Mouse (Mus musculus) embryo, embryonic 11.5 days (tissue): ENCODE measurements around the gene Gmeb1.

Experiments used
- DNase-seq: peaks from one replicate; pipeline ENCODE4 v3.0.0-alpha.2; 2012; ENCODE audit warnings: low read depth, low spot score

Gmeb1 gene

DNA sequence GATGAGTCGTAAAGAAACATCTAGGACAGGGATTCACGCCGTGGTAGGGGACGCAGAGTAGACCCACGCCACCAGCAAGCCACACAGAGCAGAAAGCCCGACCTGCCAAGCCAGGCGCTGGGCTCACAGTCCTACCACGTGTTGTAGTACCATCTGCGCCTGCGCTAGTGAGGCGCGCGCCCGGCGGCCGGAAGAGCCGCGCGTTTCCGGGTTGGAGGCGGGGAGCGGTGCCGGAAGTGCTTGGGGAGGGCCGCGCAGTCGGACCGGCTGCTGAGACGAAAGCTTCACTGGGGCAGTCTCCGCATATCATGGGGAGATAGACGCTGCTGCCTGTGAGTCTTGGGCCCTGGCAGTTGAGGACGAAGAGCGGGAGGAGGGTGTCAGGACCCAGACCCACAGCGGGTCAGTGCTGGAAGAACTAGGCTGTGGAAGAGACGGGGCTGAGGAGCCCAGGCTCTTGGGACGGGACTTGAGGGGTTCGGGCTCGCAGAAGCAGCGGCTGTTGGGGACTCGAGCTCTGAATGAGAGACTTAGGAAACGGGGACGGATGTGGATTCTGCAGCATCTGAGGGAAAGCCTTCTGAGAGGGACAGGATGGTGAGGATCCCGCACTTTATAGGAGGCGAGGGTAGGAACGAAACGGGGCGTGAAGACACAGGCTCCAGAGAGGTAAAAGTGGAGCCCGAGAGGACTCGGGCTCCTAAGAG, 12.9 kb upstream of the Gmeb1 start, which contains the start of gene Taf12:
TSS of gene Taf12 (plus strand) at position 220 of the 707 bp plus-strand sequence.
- DNase-seq, result peak; percentile 91

DNA sequence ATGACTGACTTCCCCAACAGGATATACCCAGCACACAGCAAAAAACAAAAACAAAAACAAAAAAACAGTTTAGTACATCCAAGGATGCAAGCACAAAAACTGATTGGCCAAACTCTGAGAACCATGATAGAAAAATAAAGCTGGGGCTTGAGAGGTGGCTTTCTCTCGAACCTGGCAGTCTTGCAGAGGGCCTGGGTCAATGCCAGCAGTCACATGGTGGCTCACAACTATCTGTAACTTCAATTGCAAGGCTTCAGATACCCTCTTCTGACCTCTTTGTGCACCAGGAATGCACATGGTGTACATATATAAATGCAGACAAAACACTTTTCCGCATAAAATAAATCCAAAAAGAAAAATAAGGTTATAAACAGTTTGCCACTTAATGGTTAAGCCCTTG, 11.8 kb upstream of the Gmeb1 start:
- no peak for DNase-seq

DNA sequence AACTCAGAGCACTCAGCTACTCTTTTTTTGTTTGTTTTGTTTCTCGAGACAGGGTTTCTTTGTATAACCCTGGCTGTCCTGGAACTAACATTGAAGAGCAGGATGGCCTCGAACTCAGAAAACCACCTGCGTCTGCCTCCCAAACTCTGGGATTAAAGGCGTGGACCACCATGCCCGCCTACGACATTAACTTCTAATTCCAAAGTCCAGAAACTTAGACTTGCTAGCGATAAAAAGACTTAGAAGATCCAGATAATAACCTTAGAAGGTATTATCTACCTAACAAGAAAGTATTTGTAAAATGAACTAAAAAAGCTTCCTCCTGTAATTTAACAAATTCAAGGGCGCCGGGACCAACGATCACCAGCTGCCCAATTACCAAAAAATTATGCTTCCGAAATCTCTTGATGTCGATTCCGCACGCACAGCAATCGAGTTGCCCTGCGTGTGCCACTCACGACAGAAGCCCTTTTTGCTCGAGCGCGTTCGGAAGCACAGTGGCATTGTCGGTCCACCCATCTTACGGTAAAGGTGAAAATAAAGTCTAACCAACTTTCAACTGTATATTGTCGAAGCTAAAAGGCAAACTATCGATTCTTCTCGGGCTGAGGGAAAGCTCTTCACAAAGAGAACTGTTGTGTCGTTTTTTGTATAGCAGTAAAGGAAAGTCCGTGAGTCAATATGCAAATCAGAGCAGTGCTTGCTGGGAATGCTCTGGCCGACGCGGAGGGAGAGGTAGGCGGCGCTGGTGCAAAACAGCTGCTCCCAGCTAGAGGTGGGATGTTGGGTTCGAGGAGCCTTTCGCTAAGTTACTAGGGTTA, 8.5 kb upstream of the Gmeb1 start:
- peak; percentile 89 for DNase-seq

GRCm38 (mm10) chr4:132268871-132269739, 7.7 kb upstream of the Gmeb1 start:
- DNase-seq, result no peak

- no peak for DNase-seq
Observed at GRCm38 (mm10) chr4:132266835-132267349, 5.5 kb upstream of the Gmeb1 start.

- no peak for DNase-seq
Observed at GRCm38 (mm10) chr4:132263313-132263712, 1.9 kb upstream of the Gmeb1 start.

GRCm38 (mm10) chr4:132262358-132262616, 885 bp upstream of the Gmeb1 start:
- no peak for DNase-seq

- no peak for DNase-seq
Observed at GRCm38 (mm10) chr4:132260404-132261379, 710 bp downstream of the Gmeb1 start.

DNA sequence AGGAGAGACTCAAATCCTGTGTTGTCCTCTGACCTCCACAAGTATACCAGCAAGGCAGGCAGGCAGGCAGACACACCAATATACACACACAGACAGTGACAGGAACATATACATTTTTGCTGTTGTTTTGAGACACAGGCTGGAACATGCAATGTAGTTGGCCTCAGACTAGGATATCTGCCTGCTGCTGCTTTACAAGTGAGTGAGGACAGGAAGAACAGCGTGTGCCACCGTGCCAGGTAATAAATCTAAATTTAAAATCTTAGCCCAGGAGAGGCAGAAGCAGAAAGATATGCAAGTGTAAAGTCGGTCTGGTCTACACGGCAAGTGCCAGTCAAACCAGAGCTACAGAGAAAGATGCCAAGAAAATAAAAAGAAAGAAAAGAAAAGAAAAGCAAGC, 2.2 kb downstream of the Gmeb1 start:
- DNase-seq, result no peak

- no peak for DNase-seq
Observed at GRCm38 (mm10) chr4:132256384-132256783, 5.0 kb downstream of the Gmeb1 start.

DNA sequence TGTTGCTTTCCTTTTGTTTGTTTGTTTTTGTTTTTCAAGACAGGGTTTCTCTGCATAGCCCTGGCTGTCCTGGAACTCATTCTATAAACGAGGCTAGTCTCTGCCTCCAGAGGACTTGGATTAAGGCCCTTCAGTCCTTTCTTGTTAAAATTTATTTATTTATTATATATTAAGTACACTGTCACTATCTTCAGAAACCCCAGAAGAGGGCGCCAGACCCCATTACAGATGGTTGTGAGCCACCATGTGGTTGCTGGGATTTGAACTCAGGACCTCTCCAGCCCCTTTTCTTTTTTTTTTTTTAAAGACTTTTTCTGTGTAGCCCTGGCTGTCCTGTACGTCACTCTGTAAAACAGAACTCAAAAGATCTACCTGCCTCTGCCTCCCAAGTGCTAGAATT, 6.4 kb downstream of the Gmeb1 start:
- DNase-seq, result no peak

- no peak for DNase-seq
Observed at GRCm38 (mm10) chr4:132253622-132254021, 7.8 kb downstream of the Gmeb1 start.

DNA sequence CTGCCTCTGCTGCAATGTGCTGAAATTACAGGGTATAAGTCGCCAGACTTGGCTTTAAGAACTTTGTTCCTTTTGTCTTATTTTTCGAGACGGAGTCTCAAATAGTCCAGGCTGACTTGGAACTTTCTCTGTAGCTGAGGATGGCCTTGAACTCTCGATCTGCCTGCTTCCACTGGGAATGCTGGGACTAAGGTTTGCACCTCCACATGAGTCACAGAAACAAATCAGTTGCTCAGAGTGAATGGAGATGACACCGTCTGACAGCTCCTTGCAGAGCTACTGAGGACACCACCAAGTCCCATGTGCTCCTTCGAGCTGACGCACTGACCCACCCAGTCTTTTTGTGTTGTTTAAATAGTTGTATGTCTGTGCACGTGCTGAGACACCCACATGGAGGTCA, 8.3 kb downstream of the Gmeb1 start:
- DNase-seq, result no peak

DNA sequence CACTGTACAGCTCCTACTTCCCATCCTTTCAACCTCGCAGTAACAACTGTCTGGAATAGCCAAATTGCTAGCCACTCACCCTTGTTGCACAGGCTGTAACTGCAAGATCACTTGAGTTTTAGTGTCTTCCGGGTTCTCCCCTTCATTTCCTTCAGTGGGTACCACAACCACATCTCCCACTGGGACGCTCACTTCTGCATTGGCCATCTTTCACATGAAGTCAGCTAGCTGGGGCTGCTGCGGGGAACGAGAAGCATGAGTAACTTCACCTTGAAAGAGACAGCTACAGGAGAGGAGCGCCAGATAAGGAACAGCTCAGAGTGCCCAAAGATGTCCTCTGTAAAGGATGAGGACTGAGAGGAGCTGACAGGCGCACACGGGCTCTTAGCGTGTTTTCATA, 9.8 kb downstream of the Gmeb1 start:
- DNase-seq, result no peak

GRCm38 (mm10) chr4:132247451-132247997, 13.9 kb downstream of the Gmeb1 start:
- DNase-seq, result no peak

DNA sequence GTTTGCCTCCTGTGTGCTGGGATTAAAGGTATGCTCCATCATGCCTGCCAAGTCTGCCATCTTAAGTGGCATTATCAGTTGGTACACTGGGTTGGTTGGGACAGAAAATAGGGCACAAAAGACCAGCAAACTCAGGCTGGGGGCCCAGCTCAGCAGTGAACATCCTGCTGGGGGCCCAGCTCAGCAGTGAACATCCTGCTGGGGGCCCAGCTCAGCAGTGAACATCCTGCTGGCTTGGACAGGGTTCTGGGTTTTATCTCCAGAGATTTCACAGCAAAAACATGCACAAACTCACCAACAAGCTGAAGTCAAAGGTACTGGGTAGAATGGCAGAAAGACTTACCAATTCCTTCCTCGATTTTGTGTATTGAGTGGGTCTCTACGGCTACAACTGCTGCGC, 15.8 kb downstream of the Gmeb1 start:
- DNase-seq, result no peak

DNA sequence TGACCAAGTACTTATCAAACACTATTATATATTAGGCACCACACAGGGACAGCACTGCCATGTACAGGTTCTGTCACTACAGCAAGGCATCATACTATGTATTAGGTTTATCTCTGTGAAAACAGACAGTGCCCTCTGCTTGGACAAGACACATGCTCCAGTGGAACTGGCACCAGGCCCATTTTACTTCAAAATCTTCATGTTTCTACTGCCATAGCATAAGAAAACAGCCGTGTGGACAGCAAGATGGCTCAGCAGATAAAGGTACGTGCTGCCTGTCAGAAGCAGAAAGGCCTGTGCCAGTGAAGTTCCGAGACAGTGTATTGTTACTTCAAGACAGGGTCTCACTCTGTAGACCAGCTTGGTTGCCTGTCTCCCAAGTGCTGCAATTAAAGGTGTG, 20.2 kb downstream of the Gmeb1 start:
- DNase-seq, result no peak

DNA sequence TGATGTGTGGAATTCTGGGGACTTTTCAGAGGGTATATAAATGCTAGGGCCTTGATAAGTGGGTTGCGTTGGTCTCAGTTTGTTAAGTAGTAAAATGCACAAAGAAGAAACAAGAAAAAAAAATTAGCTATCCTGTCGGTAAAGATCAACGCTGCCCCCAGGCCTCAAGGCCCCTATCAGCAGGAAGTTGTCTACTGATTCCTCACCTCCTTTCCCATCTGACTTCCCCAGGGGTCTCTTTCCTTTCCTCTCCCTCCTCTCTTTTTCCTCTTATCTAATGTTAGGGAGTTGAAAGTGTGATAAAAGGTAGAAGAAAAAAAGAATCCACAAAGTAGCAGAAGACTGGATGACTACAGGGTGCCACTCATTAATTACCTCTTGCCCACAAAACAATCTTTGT, 21.0 kb downstream of the Gmeb1 start:
- no peak for DNase-seq

DNA sequence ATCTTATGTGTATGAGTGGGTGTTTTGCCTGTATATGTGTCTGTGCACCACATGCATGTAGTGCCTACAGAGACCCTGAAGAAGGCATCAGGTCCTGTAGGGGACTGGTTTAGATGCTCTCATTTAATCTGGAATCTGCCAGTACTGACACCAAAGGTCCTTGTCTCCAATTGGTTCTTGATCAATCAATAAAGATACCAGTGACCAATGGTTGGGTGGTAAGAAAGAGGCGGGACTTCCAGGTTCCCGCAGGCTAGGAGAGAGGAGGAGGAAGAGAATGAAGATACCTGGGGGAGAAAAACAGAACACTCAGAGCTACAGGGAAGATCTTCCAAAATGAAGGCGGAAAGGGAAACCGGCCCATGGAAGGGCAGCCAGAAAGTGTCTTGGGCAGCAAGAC, 23.0 kb downstream of the Gmeb1 start:
- DNase-seq, result no peak

GRCm38 (mm10) chr4:132234710-132235109, 26.7 kb downstream of the Gmeb1 start:
- DNase-seq, result no peak

- no peak for DNase-seq
Observed at GRCm38 (mm10) chr4:132230422-132230821, 31.0 kb downstream of the Gmeb1 start.
